ENCODE assay signal across 12 mouse cellular contexts in genomic region chr15:27487059-27487458, GRCm38 (mm10). TPM values are rescaled to one million over a fixed set of nuclear protein-coding genes. Genes with fewer than 3 reads are reported as not detected.
A peak's percentile ranks its signal among the peaks of the same experiment; 100 is the strongest.
DNase-seq lines count a peak whose midpoint lies in the region; ATAC-seq and TF ChIP-seq lines count a peak whose summit lies in the region.
"Had no signal": no experiment of that assay in that cellular context is flagged by ENCODE, and none has a peak within 500 bp of the region (broad histone marks: within the 10 kb centered on the region; RNA-seq: fewer than 3 reads in every experiment).

No protein-coding gene starts in this region.

- H3K27ac ChIP-seq in heart, embryonic 10.5 days = peak overlapping the region; percentile 67; the same call in 1 of the 2 replicates
- H3K27ac ChIP-seq in liver, postnatal 0 days (ENCODE audit: low read depth) = no peak overlapping the region
- H3K27ac ChIP-seq in liver, embryonic 11.5 days (ENCODE audit: low read depth, low read length) = no peak overlapping the region
- H3K27ac ChIP-seq: liver, embryonic 14.5 days; midbrain, embryonic 13.5 days had no signal

- H3K27me3 ChIP-seq in heart, embryonic 10.5 days (ENCODE audit: insufficient read depth, poor library complexity, severe bottlenecking) = no peaks in the 10 kb centered on the region
- H3K27me3 ChIP-seq in liver, postnatal 0 days (ENCODE audit: insufficient read depth, low read length) = no peaks in the 10 kb centered on the region
- peaks cover 4% of the 10 kb centered on the region; the same call in 1 of the 2 replicates for H3K27me3 ChIP-seq in liver, embryonic 11.5 days (replicated peaks; ENCODE audit: control insufficient read depth, insufficient read depth, low read length)

- peaks cover 60% of the 10 kb centered on the region for H3K4me1 ChIP-seq in heart, embryonic 10.5 days
- peaks cover 22% of the 10 kb centered on the region for H3K4me1 ChIP-seq in liver, postnatal 0 days (ENCODE audit: insufficient read depth)
- H3K4me1 ChIP-seq in liver, embryonic 11.5 days (replicated peaks; ENCODE audit: control insufficient read depth, insufficient read depth, low read length) = peaks cover 25% of the 10 kb centered on the region

- H3K4me3 ChIP-seq in heart, embryonic 10.5 days = no peak overlapping the region
- no peak overlapping the region for H3K4me3 ChIP-seq in liver, postnatal 0 days (ENCODE audit: low read depth, low read length)
- H3K4me3 ChIP-seq in liver, embryonic 11.5 days (ENCODE audit: low read depth, low read length) = no peak overlapping the region
- H3K4me3 ChIP-seq: midbrain, embryonic 13.5 days had no signal

- DNase-seq in heart, embryonic 10.5 days (ENCODE audit: low spot score) = no peak
- DNase-seq in heart, postnatal 4 days = no peak
- no peak for DNase-seq in liver, postnatal 0 days
- no peak for DNase-seq in liver, embryonic 11.5 days (ENCODE audit: low spot score)
- peak; percentile 28 for DNase-seq in thymus, postnatal 4 days
- no peak for DNase-seq in thymus, postnatal 36 days
- DNase-seq in layer of hippocampus, adult 9-10 months (ENCODE audit: low spot score) = no peak
- DNase-seq: adrenal gland, adult 8-10 months; kidney, postnatal 14 days had no signal

- no peaks in the 10 kb centered on the region for H3K36me3 ChIP-seq in heart, embryonic 10.5 days
- H3K36me3 ChIP-seq in liver, postnatal 0 days (replicated peaks; ENCODE audit: insufficient read depth, low read length) = no peaks in the 10 kb centered on the region
- no peaks in the 10 kb centered on the region for H3K36me3 ChIP-seq in liver, embryonic 11.5 days (ENCODE audit: control insufficient read depth, insufficient read depth, low read length)
- H3K36me3 ChIP-seq: midbrain, embryonic 13.5 days had no signal

- TF ChIP-seq EP300 in liver, postnatal 0 days (IDR thresholded peaks at IDR 0.05; ENCODE audit: low read depth) = no peak

- peak overlapping the region; percentile 48; the same call in 1 of the 2 replicates for H3K4me2 ChIP-seq in liver, postnatal 0 days (ENCODE audit: low read depth, low read length)
- no peak overlapping the region for H3K4me2 ChIP-seq in liver, embryonic 11.5 days
- H3K4me2 ChIP-seq: midbrain, embryonic 13.5 days had no signal

- no peak for ATAC-seq in liver, postnatal 0 days
- ATAC-seq in liver, embryonic 11.5 days (replicated peaks; ENCODE audit: low FRiP score) = no peak
- ATAC-seq in granulocyte monocyte progenitor cell, adult 5-6 weeks (replicated peaks; ENCODE audit: poor library complexity, severe bottlenecking) = no peak; the same call in 1 of the 2 replicates
- ATAC-seq: midbrain, embryonic 13.5 days had no signal

- TF ChIP-seq CTCF in liver, postnatal 0 days (IDR thresholded peaks at IDR 0.05; ENCODE audit: low read depth) = no peak

- no peaks in the 10 kb centered on the region for H3K9me3 ChIP-seq in heart, embryonic 10.5 days
- H3K9me3 ChIP-seq in liver, postnatal 0 days (ENCODE audit: low read length) = no peaks in the 10 kb centered on the region
- no peaks in the 10 kb centered on the region for H3K9me3 ChIP-seq in liver, embryonic 11.5 days (ENCODE audit: control insufficient read depth, low read length)
- H3K9me3 ChIP-seq: midbrain, embryonic 13.5 days had no signal

- H3K9ac ChIP-seq in liver, postnatal 0 days (replicated peaks) = no peak overlapping the region
- H3K9ac ChIP-seq in liver, embryonic 11.5 days (ENCODE audit: low read depth, low read length) = no peak overlapping the region
- H3K9ac ChIP-seq: liver, embryonic 14.5 days; midbrain, embryonic 13.5 days had no signal

- 58% methylated on average over 8 of the region's 8 CpGs for WGBS in heart, embryonic 10.5 days
- WGBS in liver, postnatal 0 days (ENCODE audit: insufficient replicate concordance) = 63% methylated on average over 8 of the region's 8 CpGs
- WGBS in liver, embryonic 11.5 days = 59% methylated on average over 8 of the region's 8 CpGs

RNA-seq across cellular contexts. Expression of gene Ank, which starts 20.6 kb away (rescaled TPM):
- polyA plus RNA-seq in heart, embryonic 10.5 days (2016; fragmentation: Nextera tagmentation; extraction: Ambion mirVana) = 8.4 and 11.0 TPM in 2 replicates
- 10 to 100 TPM; 70.2 to 74.8 TPM for total RNA-seq in heart, postnatal 4 days (2021)
- polyA plus RNA-seq in liver, postnatal 0 days (2015; fragmentation: Nextera tagmentation; extraction: Ambion mirVana) = 7.8 and 8.3 TPM in 2 replicates
- 13.1 and 14.6 TPM in 2 replicates for polyA plus RNA-seq in liver, embryonic 11.5 days (2014; fragmentation: Nextera tagmentation; extraction: Ambion mirVana)
- total RNA-seq in granulocyte monocyte progenitor cell, adult 5-6 weeks (2014; fragmentation: Nextera tagmentation) = 20.1 and 20.8 TPM in 2 replicates
- 11.3 and 12.4 TPM in 2 replicates for total RNA-seq in granulocyte monocyte progenitor cell, adult 5-6 weeks (2017)
